Mouse (Mus musculus) mature B cell (primary cell): ENCODE measurements around the gene Trim28.

Experiments
- in situ Hi-C: fragments of 300-500 bp; cut with MboI; formaldehyde crosslinking; loops from 2 replicates; pipeline ENCODE4 v1.14.3; 2019

The Trim28 gene

DNA sequence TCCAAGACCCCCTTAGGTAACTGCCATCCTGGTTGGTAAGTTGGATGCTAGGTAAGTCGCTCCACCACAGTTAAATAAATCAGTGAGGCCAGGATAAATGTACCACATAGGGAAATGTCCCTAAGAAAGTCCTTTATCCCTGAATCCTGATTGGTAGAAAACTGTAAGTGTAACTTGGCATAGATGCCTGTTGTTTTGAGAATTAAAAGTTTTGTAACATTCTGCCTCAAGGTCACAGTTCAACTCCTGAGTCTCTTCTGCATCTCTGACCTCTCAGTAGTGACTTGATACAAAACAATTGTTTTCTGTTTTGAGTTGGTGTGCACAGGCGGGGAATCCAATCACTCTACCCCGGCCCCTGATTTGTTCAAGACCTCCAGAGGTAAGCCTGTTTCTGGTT lies at the start of gene Trim28:
Trim28 (plus strand) TSS at position 264 of the 400 bp plus-strand sequence.
- in situ Hi-C loops: no loop called here

DNA sequence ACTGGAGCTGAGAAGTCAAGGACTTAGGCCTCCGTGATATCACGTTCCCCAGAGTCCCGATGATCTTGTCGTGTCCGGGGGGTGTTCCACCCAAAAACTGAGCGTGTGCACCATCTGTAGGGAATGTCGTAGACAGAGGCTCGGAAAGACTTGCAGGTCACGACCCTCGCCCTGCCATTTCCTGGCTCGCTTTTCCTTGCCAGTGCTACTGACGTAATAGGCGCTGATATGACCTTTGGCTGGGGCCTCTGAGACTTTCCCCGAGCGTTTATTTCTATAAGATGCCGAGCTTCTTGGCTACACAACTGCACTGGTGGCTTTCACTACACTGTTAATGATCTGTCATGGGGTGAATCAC lies 49.1 kb upstream of the Trim28 start:
- in situ Hi-C loops: no loop called here

DNA sequence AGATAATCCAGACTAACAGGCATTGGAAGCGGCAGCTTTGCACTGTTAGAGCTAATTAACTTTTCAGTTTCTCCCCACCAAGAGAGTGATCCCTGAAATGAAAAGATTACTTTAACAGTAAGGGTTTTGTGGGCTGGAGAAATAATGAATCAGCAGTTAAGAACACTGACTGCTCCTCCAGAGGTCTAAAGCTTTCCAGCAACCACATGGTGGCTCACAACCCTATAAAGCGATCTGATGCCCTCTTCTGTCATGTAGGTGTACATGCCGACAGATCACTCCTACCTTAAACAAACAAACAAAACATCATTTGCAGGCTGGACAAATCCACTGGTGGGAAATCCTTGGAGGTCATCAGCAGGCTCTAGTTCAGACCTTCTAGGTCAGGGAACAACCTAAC lies 44.0 kb upstream of the Trim28 start:
- in situ Hi-C loops: no loop called here

DNA sequence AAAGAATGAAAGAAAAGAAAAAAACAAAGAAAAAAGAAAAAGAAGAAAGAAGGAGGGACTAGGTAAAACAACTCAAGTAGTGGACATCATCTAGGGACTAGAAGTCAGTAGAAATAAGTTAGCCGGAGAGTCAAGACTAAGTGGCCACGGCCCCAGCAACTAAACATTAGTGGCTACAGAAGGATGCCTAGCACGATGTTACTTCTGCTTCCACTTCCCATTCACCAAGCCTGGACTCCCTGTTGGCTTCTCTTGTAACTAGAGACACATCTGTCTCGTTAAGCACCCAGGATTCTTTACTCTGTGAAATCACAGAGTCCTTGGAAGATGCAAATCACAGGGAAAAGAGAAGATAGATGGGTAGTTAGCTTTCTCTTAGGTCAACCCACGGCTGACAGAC lies 41.4 kb upstream of the Trim28 start:
- in situ Hi-C loops: no loop called here

DNA sequence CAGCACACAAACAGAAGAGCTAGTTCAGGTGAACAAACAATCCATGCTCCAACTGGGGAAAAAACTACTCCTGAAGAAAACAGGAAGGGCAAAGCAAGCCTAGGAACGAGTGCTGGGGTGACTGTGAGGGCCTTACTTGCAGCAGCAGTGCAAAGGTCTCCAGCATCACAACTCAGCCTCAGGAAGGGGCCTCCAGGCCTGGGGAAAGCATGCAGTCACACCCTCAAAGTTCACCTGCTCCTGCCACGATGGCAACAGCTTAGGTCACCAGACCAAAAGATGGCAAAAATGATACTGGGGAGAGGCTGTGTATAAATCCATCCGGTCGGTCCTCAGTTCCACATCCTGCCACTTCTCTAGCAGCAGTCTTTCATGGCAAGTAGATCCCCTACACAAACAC lies 40.0 kb upstream of the Trim28 start:
- in situ Hi-C loops: no loop called here

DNA sequence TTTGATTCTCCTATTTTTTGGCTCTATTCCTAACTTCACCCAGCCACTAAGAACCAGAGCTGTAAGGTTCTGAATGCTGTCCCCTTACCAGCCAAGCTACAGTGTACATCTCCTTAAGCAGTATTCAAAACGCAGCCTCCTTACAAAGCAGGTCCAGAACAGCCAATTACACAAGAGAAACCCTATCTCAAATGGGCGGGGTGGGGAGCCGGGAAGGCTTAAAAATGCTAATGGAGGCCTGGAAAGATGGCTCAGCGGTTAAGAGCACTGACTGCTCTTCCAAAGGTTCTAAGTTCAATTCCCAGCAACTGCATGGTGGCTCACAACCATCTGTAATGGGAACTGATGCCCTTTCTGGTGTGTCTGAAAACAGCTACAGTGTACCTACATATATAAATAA lies 39.2 kb upstream of the Trim28 start:
- in situ Hi-C loops: no loop called here

DNA sequence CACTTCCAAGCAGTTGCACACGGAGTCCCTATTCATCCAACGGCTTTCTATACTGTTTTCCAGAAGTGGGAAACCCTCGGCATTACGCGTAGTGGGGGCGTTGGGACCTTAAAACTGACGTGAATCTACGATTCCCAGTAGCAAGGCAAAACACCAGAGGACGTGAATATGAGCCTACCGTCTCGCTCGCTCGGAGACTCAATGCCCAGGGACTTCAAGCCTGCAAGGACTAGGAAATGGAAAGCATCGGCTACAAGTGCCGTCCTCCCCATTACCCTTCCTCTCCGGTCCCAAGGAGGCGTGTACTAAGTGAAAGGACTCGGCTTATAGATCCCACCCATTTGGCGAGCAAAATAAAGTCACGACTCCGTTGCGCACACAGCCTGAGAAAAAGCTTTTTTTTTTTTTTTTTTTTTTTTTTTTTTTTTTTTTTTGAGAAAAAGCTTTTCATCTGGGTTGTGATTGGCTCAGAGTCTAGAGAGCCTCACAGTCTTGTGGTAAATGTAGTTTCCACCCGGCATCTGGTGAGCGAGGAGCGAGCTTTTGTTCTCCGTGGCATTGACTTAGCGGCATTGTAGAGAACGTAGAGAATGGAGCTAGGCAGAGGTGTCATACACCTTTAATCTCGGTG lies 37.3 kb upstream of the Trim28 start:
- in situ Hi-C loops: no loop called here

DNA sequence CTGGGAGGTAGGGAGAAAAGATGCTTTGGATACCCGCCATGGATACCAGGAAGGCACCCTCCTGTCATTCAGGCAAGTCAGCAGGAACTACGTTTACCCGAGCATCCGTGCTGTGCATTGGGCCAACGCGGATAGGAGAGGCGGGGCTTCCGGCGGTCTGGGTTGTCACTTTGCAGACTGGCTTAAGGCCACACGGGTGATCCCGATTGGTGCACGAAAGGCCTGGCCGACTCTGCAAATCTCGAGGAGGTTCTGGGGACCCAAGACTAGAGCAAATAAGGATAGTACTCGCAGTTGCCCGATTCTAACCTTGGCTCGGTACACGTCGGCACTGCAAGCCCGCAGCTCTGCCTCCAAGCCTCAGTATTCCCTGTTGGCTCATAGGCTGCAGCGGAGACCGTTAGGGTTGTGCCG lies 33.2 kb upstream of the Trim28 start, which contains the start of gene Zfp324:
Zfp324 (plus strand) TSS at position 161 of the 414 bp plus-strand sequence.
- in situ Hi-C loops: no loop called here

DNA sequence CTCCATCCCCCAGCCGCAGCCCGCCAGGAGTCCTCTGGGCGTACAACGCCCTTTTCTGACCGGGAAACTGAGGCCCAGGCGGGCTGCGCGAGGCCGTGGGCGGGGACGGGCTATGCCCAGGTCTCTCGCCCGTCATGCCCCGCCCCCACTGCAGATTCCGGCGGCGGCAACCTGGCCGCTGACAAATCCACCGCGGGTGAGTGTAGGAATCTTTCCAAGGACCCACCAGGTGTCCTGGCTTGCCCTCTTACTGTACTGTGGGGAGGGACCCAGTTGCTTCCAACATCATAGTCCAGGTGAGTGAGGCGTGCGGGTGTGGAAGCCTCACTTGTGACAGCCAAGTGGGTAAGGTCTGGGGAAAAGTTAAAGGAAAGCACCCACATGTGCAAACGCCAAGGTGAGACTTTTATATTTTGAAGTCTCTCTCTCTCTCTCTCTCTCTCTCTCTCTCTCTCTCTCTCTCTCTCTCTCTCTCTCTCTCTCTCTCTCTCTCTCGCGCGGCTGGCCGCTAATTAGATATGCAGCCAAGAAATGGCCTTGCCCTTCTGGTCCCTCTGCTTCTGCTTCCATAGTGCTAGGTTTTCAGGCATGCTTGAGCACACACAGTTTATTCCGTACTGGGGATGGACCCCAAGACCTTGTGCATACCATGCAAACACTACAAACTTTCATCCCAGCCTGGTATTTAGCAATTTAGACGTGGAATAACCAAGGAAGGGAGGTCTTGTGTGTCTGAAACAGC lies 32.6 kb upstream of the Trim28 start:
- in situ Hi-C loops: no loop called here

DNA sequence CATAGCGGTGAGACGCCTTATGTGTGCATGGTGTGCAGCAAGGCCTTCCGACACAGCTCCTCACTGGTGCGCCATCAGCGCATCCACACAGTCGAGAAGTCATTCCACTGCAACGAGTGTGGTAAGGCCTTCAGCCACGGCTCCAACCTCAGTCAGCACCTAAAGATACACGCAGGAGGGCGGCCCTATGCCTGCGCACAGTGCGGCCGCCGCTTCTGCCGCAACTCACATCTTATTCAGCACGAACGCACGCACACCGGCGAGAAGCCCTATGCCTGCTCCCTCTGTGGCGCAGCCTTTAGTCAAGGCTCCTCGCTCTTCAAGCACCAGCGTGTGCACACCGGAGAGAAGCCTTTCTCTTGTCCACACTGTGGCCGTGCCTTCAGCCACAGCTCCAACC lies 28.0 kb upstream of the Trim28 start:
- in situ Hi-C loops: no loop called here

DNA sequence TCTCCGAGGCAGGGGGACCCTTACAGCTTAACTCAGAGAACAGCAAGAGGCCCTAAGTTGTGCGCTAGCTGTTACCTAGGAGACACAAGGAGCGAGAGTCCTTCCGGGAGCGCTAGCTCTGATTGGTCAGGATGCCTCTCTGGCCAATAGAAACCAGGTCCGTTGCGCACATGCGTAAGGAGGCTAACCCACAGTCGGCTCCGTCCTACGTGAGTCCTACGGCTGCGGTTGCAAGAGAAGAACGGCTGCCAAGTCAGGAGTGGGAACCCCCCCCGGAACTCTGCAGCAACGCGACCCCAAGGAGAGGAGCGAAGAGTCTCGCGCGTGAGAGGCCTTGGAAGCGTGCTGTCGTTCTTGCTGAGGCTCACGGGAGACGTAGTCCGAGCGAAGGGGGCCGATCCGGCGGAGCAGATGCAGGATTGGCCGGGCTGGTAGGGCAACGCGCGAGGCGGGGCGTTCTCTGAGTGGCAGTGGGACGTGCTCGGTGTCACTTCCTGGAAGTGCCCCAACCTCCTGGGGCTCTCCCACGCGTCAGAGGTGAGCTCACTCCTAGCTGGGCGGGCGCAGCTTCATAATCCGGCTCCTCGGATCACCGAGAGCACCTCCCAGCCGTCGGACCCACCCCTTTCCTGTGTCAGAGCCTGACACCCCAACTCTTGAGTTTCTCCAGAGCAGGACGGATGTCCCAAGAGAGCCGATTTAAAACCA lies 21.1 kb upstream of the Trim28 start, which contains the start of gene Zfp446:
Zfp446 (plus strand) TSS at position 167 of the 708 bp plus-strand sequence.
- in situ Hi-C loops: no loop called here

DNA sequence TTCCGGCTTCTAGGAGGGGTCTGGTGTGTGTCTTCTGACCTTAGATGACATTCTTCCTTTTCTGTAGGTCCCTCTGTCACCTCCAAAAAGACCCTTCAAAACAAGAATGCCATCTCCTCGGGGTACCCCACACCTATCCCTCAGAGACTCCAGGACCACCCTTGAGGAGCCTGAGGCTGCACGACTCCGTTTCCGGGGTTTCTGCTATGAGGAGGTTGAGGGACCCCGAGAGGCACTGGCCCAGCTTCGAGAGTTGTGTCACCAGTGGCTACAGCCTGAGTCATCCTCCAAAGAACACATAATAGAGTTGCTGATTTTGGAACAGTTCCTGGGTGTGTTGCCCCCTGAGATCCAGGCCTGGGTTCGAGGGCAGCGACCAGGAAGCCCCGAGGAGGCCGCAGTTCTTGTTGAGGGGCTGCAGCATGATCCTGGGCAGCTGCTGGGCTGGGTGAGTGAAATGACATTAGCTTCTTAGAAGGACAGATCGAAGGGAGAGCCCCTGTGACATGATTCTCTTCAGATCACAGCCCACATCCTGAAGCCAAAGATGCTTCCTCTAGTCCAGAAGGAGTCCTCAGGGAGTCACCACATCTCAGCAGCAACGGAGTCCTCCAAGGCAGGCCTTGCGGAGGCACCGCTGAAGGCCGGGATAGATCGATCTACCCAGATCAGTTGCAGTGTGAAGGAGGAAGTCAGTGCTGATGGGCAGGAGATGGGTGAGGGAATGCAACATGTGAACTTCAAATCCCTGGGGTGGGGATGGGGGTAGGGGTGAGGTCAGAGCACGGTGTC lies 19.8 kb upstream of the Trim28 start:
- in situ Hi-C loops: no loop called here

DNA sequence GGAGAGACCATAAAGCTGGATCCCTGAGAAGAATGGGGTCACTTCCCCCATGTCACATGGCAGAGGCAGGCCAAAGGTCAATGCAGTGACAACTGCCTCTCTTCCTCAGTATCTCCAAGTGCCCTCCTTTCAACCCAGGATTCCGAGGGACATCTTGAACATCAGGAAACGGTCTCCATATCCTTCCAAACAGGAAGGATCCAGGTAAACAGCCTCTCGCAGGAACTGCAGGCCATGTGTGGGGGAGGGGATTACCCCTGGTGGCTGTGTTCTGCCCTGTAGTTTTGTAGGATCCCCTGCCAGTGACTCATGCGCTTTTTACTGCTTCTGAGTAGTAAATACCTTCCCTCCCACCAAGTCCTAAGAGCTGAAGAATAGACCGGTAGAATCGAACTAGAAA lies 19.1 kb upstream of the Trim28 start:
- in situ Hi-C loops: no loop called here

DNA sequence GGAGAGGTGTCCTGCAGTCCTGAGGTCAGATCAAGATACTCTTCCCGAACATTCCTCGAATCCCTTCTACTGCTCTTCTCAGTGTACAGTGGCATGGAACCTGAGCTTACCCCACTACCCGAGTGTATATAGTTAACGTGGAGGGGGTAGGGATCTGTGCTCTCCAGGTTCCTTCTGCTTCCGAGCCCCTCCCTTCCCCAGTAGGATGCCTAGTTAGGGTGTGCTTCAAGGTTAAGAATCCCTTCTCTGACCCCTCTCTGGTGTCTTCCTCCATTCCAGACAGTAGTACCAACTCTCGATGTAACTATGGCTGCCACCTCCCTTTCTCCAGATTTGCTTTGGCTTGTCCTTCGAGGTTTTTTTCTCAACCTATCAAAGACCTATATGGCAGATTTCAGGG lies 18.6 kb upstream of the Trim28 start:
- in situ Hi-C loops: no loop called here

DNA sequence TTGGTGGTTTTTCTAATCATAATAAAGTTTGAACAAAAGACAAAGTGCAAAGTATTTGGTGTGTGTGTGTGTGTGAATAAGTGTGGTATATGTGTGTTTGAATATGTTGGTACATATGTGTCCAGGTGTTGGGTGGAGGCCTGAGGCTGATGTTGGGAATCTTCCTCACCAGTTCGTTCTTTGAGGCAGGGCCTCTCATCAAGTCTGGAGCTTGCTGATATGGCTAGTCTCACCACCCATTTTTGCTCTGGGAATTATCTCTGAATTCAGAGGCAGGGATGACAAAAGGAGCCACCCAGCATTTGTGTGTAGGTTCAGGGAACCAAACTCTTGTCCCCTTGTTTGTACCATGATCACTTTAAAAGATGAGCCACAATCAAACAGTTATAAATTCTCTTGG lies 13.2 kb upstream of the Trim28 start:
- in situ Hi-C loops: no loop called here

DNA sequence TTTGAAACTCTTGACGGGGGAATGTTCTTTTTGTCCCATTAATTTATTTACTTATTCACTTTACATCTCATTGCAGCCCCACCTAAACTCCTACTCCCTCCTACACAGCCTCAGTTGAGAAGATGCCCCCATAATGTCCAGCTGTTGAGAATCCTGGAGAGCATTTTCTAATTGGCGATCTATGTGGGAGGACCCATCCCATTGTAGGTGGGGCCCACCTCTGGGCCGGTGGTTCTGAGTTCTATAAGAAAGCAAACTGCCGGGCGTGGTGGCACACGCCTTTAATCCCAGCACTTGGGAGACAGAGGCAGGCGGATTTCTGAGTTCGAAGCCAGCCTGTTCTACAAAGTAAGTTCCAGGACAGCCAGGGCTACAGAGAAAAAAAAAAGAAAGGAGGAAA lies 12.0 kb upstream of the Trim28 start:
- in situ Hi-C loops: no loop called here

DNA sequence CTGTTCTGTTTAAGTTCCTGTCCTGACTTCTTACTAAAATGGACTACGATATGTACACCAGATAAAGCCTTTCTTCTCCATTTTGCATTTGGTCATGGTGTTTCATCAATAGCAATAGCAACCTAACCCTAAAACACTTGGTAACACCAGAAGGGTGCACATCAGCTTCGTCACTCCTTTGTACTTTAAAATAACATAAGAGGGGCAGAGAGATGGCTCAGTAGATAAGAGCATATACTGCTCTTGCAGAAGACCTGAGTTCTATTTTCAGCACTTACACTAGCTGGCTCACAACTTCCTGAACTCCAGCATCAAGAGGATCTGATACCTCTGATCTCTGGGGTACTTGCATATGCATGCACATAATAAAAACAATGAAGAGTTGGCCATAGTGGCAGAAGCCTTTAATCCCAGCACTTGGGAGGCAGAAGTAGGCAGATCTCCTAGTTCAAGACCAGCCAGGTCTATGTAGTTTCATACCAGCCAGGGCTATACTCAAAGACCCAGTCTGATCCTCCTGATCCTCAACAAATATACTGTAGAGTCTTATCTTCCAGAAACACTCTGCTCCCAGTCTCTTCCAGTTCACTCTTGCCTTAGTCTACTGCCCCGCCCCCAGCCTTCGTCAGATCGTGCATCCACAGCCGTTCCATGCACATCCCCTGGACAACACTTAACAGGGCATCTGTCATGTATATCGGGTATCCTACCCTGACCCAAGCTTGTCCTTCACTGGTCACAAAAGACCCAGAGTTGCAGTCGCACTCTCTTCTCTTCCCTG lies 11.3 kb upstream of the Trim28 start:
- in situ Hi-C loops: no loop called here

DNA sequence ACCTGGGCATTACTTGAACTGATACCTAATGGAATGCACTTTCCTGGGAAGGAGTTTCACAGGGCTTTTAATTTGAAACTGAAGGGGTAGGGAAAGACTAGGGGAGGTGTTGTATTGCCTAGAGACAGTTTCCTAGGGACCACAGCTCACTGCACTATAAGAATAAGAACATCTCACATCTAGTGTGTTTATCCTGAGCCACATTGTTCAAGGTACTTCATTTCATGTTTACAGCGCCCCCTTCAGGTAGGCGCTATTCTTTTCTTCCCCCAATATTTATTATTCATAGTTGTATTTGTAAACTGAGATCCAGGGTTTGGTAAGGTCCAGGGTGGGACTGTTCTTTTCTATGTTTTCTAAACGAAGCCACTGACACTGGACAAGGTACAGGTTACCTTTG lies 6.7 kb upstream of the Trim28 start:
- in situ Hi-C loops: no loop called here

DNA sequence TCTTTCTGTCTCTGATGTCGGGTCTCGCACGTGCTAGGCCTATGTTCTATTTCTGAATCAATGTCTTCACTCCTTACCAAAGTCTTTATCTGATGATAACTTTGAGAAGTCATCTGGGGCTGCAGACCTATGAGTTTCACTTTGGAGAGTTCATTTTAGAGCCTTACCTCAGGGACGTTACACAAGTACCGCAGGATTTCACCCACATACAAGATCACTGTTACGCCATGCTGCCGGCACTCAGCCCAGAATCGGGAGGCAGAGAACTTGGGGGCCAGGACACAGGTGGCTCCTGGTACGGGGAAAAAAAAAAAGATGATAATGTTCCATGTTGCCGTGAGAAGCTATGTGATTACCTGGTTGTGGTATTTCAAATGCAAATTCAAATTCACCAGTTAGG lies 5.8 kb upstream of the Trim28 start:
- in situ Hi-C loops: no loop called here

DNA sequence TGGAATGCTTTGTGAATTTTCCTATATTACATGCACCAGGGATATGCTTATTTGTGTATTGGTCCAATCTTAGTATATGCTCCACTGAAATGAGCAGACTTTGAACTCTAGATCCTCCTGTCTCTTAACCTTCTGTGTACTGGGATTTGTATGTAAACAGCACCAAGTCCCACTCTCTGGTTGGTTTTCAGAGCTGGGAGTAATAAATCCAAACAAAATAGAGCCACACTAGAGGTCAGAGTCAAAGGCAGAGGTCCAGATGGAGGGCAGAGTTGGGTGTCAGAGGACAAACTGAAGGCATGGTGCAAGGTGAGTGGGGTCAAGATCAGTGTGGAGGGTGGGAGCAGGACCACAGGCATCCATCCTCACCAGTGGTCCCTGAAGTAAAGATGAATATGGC lies 3.1 kb upstream of the Trim28 start:
- in situ Hi-C loops: no loop called here

DNA sequence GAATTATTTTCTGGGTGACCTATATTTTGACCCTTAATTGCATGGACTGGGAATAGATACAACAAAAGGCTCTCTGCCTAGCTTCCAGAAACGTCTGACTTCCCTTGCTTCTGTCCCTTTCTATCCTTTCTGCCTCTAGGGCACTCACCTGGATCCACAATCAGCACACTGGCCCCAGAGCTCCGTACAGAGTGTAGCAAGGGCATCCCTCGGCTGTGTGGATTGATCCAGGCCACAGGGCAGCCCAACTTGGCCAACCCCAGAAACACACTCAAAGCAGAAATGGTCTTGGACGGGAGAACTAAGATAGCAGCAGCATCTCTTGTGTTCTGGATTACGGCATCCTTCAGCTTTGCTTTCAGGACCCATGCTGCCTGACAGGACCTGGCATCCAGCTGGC lies 1.7 kb upstream of the Trim28 start:
- in situ Hi-C loops: no loop called here

DNA sequence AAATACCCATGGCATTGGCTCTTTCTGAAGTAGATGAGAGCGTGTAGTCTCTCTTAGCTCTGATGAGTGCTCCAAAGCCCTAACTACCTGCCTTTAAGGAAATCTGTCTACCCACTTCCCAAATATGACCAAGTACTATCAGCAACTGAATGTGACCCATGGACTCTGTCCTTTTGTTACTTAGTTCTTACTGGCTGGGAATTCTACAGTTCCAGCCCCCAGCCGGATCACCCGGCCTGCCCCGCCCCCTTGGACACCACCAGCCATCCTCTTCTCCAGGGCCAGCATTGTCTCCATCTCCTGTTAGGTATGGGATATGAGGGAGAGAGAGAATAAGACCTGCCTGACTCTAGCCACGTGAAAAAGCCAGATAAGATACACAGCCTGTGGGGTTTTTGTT lies 861 bp upstream of the Trim28 start, which contains the start of gene Slc27a5:
Slc27a5 (minus strand) TSS at position 140 of the 400 bp plus-strand sequence.
- in situ Hi-C loops: no loop called here
